Mouse (Mus musculus): ENCODE measurements around the gene Klf1.

The Klf1 gene

GRCm38 (mm10) chr8:84936041-84936961 is 34.6 kb downstream of the Klf1 start:
- DNase-seq: no peak

GRCm38 (mm10) chr8:84936962-84937546 is 35.3 kb downstream of the Klf1 start, which contains the start of gene Mast1:
Gene Mast1, minus strand, starts transcription at chr8:84937359.
- peak; percentile 61 for DNase-seq

- DNase-seq: no peak
Measured at GRCm38 (mm10) chr8:84937620-84938485, 36.1 kb downstream of the Klf1 start.

- no peak for DNase-seq
Measured at GRCm38 (mm10) chr8:84943699-84944098, 42.0 kb downstream of the Klf1 start.

GRCm38 (mm10) chr8:84944478-84945160 is 42.9 kb downstream of the Klf1 start:
- DNase-seq: peak; percentile 48

- DNase-seq: no peak
Measured at GRCm38 (mm10) chr8:84945235-84945632, 43.5 kb downstream of the Klf1 start.

- DNase-seq: no peak
Measured at GRCm38 (mm10) chr8:84945633-84946527, 44.2 kb downstream of the Klf1 start.

- no peak for DNase-seq
Measured at GRCm38 (mm10) chr8:84946528-84947240, 45.0 kb downstream of the Klf1 start, which contains the start of gene Rtbdn. Gene Rtbdn, plus strand, starts transcription at chr8:84946991.

GRCm38 (mm10) chr8:84947241-84947545 is 45.5 kb downstream of the Klf1 start:
- peak; percentile 63 for DNase-seq

GRCm38 (mm10) chr8:84949753-84950152 is 48.0 kb downstream of the Klf1 start:
- no peak for DNase-seq

- DNase-seq: peak; percentile 48
Measured at GRCm38 (mm10) chr8:84952612-84953255, 51.0 kb downstream of the Klf1 start.
